Mouse (Mus musculus): ENCODE measurements around the gene Cryab. TPM values are rescaled to one million over a fixed set of nuclear protein-coding genes. Genes with fewer than 3 reads are reported as not detected.

The Cryab gene
- polyA plus RNA-seq, 1 experiment from 2014 or later = 74.6 TPM

DNA sequence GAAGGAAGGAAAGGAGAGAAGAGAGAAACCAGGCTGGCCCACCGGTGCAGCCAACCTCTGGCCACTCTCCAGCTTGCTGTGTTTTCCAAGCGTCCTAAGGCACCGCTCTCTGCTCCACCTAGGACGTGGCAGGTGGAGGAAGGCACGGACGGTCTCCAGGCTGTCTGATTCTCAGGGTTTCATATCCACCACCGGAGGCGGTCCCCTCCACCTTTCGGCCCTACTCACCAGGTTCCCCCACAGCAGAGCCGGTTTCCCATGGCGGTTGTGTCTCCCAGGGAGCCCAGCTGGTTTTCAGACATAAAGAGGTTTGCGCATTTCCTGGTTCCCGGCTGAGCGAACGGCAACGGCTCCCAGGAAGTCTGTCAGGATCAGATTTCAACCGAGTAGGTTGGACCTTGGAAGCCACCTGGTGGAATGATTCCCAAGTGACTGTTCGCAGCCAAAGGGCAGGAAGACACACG lies 4.9 kb upstream of the Cryab start, which contains the start of gene 2310030G06Rik:
2310030G06Rik (minus strand) TSS at position 323 of the 464 bp plus-strand sequence.
- Histone ChIP-seq H3K27me3 (replicated peaks) (no peaks in the 10 kb centered on the region), H3K9ac (peak within 1 kb of the TSS; percentile 40; the same call in 1 of the 2 replicates), H3K4me3 (replicated peaks) (peak within 1 kb of the TSS; percentile 49), H3K4me2 (peak within 1 kb of the TSS; percentile 61), H3K9me3 (no peaks in the 10 kb centered on the region), H3K4me1 (no peaks in the 10 kb centered on the region), H3K36me3 (no peaks in the 10 kb centered on the region), H3K27ac (peak within 1 kb of the TSS; percentile 83)
- peak; percentile 83 for ATAC-seq (ENCODE audit: insufficient read depth, low FRiP score, low read depth)
- WGBS = 2% methylated on average over 19 of the region's 19 CpGs

DNA sequence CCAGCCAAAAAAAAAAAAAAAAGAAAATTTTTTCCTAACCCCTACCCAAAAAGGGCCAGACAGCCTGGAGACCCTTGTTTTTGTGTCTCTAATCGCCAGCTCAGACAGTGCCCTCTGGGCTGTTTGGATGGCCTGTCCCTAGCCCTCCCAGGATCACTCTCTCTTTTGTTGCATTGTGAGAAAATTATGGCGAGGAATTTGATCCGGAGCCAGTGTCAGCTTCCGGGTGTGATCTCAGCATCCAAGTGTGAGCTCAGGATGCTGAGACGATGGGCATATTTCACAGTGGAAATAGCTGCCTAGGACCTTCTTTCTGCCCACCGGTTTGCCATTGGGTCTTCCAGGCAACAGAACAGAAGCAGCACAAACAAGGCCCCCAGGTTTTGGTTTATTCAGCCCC lies 419 bp upstream of the Cryab start:
- Histone ChIP-seq H3K36me3 (no peaks in the 10 kb centered on the region), H3K4me3 (replicated peaks) (no peak overlapping the region), H3K4me1 (peaks cover 11% of the 10 kb centered on the region), H3K9me3 (no peaks in the 10 kb centered on the region), H3K27me3 (replicated peaks) (no peaks in the 10 kb centered on the region), H3K4me2 (no peak overlapping the region), H3K9ac (no peak overlapping the region), H3K27ac (no peak overlapping the region)
- no peak for ATAC-seq (ENCODE audit: insufficient read depth, low FRiP score, low read depth)
- 73% methylated on average over 6 of the region's 6 CpGs for WGBS

DNA sequence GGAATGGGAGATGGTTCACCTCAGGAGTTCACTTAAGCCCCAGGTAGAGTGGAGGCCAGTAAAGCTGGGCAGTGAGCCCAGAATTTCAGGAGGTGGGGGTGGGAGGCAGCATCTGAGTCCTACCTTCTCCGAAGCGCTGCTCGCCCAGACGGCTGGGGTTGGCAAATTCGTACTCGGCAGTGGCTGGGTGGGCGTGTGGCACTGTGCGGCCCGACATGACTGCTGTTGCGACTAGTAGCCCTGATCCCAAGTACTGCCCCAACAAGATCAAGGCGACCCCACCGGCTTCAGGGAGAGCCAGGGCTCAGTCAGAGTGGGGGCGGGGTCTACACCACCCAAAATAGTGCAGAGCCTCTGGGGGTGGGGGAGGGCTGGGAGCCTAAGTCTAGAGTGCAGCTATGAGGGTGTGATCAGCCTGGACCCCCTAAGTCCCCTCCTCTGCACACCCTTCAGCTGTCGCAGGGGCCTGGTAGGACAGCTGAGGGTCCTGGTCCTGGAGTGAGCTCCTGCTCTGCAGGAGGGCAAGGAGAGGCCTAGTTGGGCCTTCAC lies 1.0 kb downstream of the Cryab start, which contains the start of gene Hspb2:
Hspb2 (minus strand) TSS at position 301 of the 549 bp plus-strand sequence.
- Histone ChIP-seq H3K9ac (no peak within 1 kb of the TSS), H3K9me3 (no peaks in the 10 kb centered on the region), H3K36me3 (no peaks in the 10 kb centered on the region), H3K4me3 (replicated peaks) (peak within 1 kb of the TSS; percentile 24; the same call in 1 of the 2 replicates), H3K4me2 (peak within 1 kb of the TSS; percentile 36), H3K27ac (peak within 1 kb of the TSS; percentile 65; the same call in 1 of the 2 replicates), H3K4me1 (peaks cover 11% of the 10 kb centered on the region), H3K27me3 (replicated peaks) (no peaks in the 10 kb centered on the region)
- 71% methylated on average over 14 of the region's 14 CpGs for WGBS
- ATAC-seq (ENCODE audit: insufficient read depth, low FRiP score, low read depth) = peak; percentile 50; the same call in 1 of the 2 replicates

DNA sequence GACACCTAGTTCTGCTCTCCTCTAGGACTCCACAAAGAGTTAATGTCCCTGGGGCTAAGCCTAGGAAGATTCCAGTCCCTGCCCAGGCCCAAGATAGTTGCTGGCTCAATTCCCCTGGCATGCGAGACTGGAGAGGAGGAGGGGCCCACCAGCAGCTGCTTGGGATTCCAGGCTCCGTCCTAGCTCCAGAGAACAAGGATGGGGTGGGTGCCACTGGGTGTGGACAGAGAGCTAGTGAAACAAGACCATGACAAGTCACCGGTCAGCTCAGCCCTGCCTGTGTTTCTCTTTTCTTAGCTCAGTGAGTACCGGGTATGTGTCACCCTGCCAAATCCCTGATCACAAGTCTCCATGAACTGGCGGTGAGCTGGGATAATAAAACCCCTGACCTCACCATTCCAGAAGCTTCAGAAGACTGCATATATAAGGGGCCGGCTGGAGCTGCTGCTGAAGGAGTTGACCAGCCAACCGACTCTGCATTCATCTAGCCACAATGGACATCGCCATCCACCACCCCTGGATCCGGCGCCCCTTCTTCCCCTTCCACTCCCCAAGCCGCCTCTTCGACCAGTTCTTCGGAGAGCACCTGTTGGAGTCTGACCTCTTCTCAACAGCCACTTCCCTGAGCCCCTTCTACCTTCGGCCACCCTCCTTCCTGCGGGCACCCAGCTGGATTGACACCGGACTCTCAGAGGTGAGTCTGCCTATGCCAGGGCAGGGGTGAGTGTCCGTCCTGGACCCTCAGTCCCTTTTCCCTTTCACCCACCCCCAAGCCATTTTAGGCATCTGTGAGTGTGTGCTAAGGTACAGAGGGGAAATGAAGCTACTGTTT lies 1.9 kb downstream of the Cryab start:
- H3K27me3 ChIP-seq (replicated peaks) = no peaks in the 10 kb centered on the region
- whole genome bisulfite sequencing = 61% methylated on average over 17 of the region's 17 CpGs
- H3K4me1 ChIP-seq = peaks cover 11% of the 10 kb centered on the region
- H3K36me3 ChIP-seq = no peaks in the 10 kb centered on the region
- peak; percentile 66; the same call in 1 of the 2 replicates for ATAC-seq (ENCODE audit: insufficient read depth, low FRiP score, low read depth)
- peak overlapping the region; percentile 24; the same call in 1 of the 2 replicates for H3K4me3 ChIP-seq (replicated peaks)
- no peak overlapping the region for H3K9ac ChIP-seq
- no peaks in the 10 kb centered on the region for H3K9me3 ChIP-seq
- H3K4me2 ChIP-seq = peak overlapping the region; percentile 36
- H3K27ac ChIP-seq = peak overlapping the region; percentile 65; the same call in 1 of the 2 replicates

DNA sequence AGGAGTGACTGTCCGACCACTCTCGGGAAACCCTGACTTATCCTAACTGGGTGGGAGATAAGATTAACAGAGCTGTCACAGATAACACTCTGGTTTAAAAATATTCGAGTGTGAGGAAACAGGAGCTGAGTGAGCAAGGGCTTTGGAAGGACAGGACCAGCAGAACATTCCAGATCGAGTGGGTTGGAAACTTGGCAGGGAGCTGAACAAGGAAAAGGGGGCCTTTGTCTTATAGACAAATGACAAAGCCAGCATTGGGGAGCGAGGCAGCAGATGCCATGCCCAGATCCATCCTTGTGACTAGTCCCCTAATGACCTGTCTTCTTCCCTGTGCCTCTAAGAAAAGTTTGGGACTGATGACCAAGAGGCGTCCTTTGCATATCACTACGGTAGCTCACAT lies 2.8 kb downstream of the Cryab start:
- H3K27ac ChIP-seq = no peak overlapping the region
- no peaks in the 10 kb centered on the region for H3K27me3 ChIP-seq (replicated peaks)
- no peak for ATAC-seq (ENCODE audit: insufficient read depth, low FRiP score, low read depth)
- H3K4me3 ChIP-seq (replicated peaks) = peak overlapping the region; percentile 24; the same call in 1 of the 2 replicates
- peak overlapping the region; percentile 36 for H3K4me2 ChIP-seq
- peaks cover 11% of the 10 kb centered on the region for H3K4me1 ChIP-seq
- no peak overlapping the region for H3K9ac ChIP-seq
- WGBS = 39% methylated on average over 7 of the region's 7 CpGs
- H3K9me3 ChIP-seq = no peaks in the 10 kb centered on the region
- H3K36me3 ChIP-seq = no peaks in the 10 kb centered on the region

DNA sequence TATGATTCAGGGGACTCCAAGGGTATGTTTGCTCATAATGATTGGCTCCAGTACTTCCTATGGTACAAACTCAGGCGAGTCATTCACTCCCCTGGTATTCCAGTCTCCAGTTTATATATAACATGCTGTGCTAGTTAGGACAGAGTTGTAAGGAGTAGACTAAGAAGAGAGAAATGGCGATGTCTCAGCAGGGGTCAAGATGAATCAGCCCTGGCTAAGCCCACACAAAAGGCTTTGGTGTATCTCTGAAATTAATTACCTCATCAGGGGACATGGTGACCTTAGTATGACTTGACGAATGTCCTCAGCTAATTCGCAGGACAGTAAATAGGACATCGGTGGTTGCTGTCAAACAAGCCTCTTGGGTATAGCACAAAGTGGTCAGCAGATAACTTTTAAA lies 5.6 kb downstream of the Cryab start:
- Histone ChIP-seq H3K4me3 (replicated peaks) (no peak overlapping the region), H3K27me3 (replicated peaks) (no peaks in the 10 kb centered on the region), H3K4me1 (peaks cover 7% of the 10 kb centered on the region), H3K27ac (no peak overlapping the region), H3K4me2 (no peak overlapping the region), H3K9ac (no peak overlapping the region), H3K9me3 (no peaks in the 10 kb centered on the region), H3K36me3 (no peaks in the 10 kb centered on the region)
- WGBS = 57% methylated on average over 5 of the region's 5 CpGs
- no peak for ATAC-seq (ENCODE audit: insufficient read depth, low FRiP score, low read depth)

DNA sequence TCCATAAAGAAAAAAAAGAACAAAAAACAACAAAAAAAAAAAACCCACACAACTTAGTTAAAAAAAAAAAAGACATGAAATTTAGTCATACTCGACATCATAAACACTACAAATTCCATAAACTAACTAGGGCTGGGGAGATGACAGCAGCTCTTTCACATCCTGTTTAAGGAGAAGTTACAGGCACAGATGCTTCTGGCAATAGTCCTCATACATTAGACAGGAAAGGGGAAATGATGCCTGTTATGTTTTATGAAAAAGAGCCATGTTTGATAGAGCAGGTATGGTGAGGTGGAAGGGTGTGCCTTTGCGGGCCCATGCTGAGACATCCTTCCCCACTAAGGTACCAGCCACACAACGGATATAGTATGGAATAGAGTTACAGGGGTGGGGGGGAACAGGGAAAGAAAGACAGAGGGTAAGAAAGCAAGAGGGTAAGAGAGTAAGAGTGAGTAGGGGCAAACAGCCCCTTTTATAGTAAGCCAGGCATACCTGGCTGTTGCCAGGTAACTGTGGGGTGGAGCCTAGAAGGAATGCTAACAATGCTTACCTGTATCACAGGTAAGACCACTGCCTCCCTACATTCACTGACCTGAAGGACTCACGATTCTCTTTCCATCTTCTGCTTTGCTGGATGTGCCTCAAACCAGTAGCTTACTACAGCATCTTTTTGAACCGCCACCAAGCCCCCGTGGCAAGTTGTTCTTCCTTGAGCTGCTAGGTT lies 10.6 kb downstream of the Cryab start:
- Histone ChIP-seq H3K27ac (no peak overlapping the region), H3K4me2 (no peak overlapping the region), H3K9me3 (no peaks in the 10 kb centered on the region), H3K9ac (no peak overlapping the region), H3K4me3 (replicated peaks) (no peak overlapping the region), H3K4me1 (no peaks in the 10 kb centered on the region), H3K27me3 (replicated peaks) (no peaks in the 10 kb centered on the region), H3K36me3 (no peaks in the 10 kb centered on the region)
- ATAC-seq (ENCODE audit: insufficient read depth, low FRiP score, low read depth) = no peak
- 59% methylated on average over 6 of the region's 6 CpGs for WGBS

DNA sequence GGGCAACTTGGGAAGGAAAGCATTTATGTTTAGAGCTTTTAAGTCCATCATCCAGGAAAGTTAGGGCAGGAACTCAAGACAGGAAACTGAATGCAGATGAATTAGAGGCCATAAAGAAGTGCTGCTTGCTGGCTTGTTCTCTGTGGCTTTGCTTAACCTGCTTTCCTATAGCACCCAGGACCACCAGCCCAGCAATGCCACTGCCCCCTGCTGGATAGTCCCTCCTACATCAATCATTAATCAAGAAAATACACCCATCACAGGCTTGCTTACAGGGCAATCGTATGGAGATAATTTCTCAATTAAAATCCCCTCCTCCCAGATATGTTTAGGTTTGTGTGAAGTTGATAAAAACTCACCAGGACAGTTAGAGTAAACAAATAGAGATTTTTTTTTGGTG lies 12.2 kb downstream of the Cryab start:
- Histone ChIP-seq H3K9me3 (no peaks in the 10 kb centered on the region), H3K4me1 (0 out of 2 replicates have a peak, but pooled peaks cover 5% of the 10 kb centered on the region), H3K27me3 (replicated peaks) (no peaks in the 10 kb centered on the region), H3K9ac (no peak overlapping the region), H3K36me3 (no peaks in the 10 kb centered on the region), H3K4me2 (no peak overlapping the region), H3K4me3 (replicated peaks) (no peak overlapping the region), H3K27ac (no peak overlapping the region)
- ATAC-seq (ENCODE audit: insufficient read depth, low FRiP score, low read depth) = no peak
- WGBS = 49% methylated on average over 1 of the region's 1 CpGs

DNA sequence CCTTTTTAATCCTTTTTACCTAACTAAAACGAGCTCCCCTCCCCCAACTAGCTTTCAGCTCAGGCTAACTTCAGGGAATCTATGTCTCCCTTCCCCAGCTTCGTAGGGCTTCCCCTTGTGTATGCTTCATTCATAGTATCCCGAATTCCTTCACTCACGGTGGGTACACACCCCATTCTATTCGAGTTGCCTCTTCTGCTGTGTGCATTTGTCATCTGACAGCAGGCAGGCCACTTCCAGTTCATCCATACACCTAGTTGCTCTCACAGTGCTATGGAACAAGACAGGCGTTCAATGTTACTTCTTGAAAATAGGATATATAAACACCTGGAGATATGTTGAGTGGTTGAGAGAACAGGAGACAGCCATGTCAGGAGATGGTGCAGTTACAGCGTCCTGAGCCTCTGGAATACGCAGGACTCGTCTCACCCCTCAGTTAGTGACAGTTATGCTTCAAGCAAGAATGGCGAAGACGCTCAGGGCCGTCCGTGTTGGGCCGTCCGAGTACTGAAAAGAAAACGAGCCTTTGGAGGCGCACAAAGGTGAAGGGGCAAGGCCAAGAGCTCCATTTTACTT lies 16.5 kb downstream of the Cryab start:
- H3K9me3 ChIP-seq = no peaks in the 10 kb centered on the region
- H3K4me1 ChIP-seq = peaks cover 9% of the 10 kb centered on the region; the same call in 1 of the 2 replicates
- 0 out of 2 replicates have a peak, but pooled peaks cover 5% of the 10 kb centered on the region for H3K36me3 ChIP-seq
- 4% methylated on average over 17 of the region's 17 CpGs for WGBS
- no peak for ATAC-seq (ENCODE audit: insufficient read depth, low FRiP score, low read depth)
- peak overlapping the region; percentile 96 for H3K27ac ChIP-seq
- peak overlapping the region; percentile 78 for H3K4me2 ChIP-seq
- no peaks in the 10 kb centered on the region for H3K27me3 ChIP-seq (replicated peaks)
- peak overlapping the region; percentile 60 for H3K4me3 ChIP-seq (replicated peaks)
- peak overlapping the region; percentile 68; the same call in 1 of the 2 replicates for H3K9ac ChIP-seq

DNA sequence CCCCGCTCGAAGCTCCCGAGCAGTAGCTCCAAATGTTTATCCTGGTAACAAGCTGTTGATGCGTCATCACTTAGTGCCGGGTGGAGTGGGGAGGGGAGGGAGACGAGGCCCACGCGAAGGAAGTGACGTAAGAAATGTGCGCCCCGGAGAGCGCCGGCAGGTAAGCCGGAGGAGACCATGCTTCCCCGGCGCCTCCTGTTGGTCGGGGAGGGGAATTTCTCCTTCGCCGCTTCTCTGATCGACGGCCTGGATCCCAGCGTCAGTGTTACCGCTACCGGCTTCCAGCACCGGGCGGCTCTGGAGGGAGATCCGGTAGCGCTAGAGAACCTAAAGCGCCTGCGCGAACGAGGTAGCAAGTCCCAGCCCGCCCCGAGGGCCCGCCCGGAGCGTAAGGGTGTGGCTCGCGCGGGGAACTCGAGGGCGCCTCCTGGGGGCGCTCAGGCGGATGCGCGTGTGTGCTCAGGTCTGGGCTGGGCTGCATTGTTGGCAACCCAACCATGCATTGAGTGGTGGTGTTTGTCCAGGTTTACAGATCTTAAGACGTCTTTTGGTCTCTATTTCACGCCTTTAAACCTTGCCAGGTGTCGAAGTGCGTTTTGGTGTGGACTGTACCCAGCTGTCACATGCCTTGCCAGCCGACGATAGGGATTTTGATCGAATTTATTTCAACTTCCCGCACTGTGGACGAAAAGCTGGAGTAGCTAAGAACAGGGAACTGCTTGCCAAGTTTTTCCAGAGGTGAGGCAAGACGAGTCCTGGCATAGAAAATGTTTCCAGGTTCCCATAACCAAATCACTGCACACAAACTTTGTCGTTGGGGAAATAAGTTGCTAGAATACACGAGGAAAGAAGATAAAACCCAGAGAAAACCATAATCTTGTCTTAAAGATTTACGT lies 17.2 kb downstream of the Cryab start, which contains the start of gene Fdxacb1:
Fdxacb1 (plus strand) TSS at position 130 of the 896 bp plus-strand sequence.
- H3K9ac ChIP-seq = peak within 1 kb of the TSS; percentile 68; the same call in 1 of the 2 replicates
- 4% methylated on average over 59 of the region's 59 CpGs for WGBS

More for the DNA sequence above, 17.2 kb downstream of the Cryab start, which contains the start of gene Fdxacb1:
- Histone ChIP-seq H3K4me2 (peak within 1 kb of the TSS; percentile 78), H3K4me3 (replicated peaks) (peak within 1 kb of the TSS; percentile 60), H3K36me3 (0 out of 2 replicates have a peak, but pooled peaks cover 5% of the 10 kb centered on the region), H3K9me3 (no peaks in the 10 kb centered on the region), H3K4me1 (peaks cover 9% of the 10 kb centered on the region; the same call in 1 of the 2 replicates), H3K27ac (peak within 1 kb of the TSS; percentile 96), H3K27me3 (replicated peaks) (no peaks in the 10 kb centered on the region)
- peak; percentile 95 for ATAC-seq (ENCODE audit: insufficient read depth, low FRiP score, low read depth)
